Mouse (Mus musculus) heart, adult 2 months (tissue): ENCODE results near the gene Adgre1. TPM values are rescaled to one million over a fixed set of nuclear protein-coding genes. Genes with fewer than 3 reads are reported as not detected.

Experiments used
- DNase-seq, 2 experiments: peaks; one replicate each; pipeline ENCODE4 v3.0.0; 2021
- H3K27ac ChIP-seq: fragments of 200-600 bp; 2 replicates; pipeline ENCODE4 v1.8.1; 2022
- H3K27me3 ChIP-seq: fragments of 200-500 bp; 2 replicates; pipeline ENCODE4 v1.6.1; 2012; ENCODE audit warnings: mild to moderate bottlenecking, low read length, inconsistent platforms, mixed read lengths; ENCODE audit not compliant: control insufficient read depth, insufficient read depth
- H3K36me3 ChIP-seq: fragments of 200-500 bp; 2 replicates; pipeline ENCODE4 v1.6.1; 2012; ENCODE audit warnings: low read length, inconsistent platforms; ENCODE audit not compliant: control insufficient read depth, insufficient read depth
- H3K4me1 ChIP-seq: fragments of 200-500 bp; 2 replicates; pipeline ENCODE4 v1.6.1; 2011; ENCODE audit warnings: low read length; ENCODE audit not compliant: control insufficient read depth, insufficient read depth
- H3K4me3 ChIP-seq: fragments of 200-600 bp; 2 replicates; pipeline ENCODE4 v1.8.1; 2022
- H3K79me2 ChIP-seq: fragments of 200-500 bp; replicated peaks from 2 replicates; pipeline ENCODE4 v1.6.1; 2012; ENCODE audit warnings: mild to moderate bottlenecking, inconsistent platforms, low read length, moderate library complexity, mixed read lengths; ENCODE audit not compliant: control insufficient read depth, insufficient read depth
- H3K9ac ChIP-seq: fragments of 200-500 bp; 2 replicates; pipeline ENCODE4 v1.6.1; 2012; ENCODE audit warnings: low read depth, mild to moderate bottlenecking, control low read depth, inconsistent platforms, low read length, mixed read lengths
- CTCF ChIP-seq: fragments of 200-600 bp; IDR thresholded peaks from 2 replicates; pipeline ENCODE4 v1.8.1; 2022; ENCODE audit warnings: antibody characterized with exemption, mild to moderate bottlenecking, moderate library complexity
- EP300 ChIP-seq: fragments of 200-500 bp; IDR thresholded peaks from 2 replicates; pipeline ENCODE4 v1.6.1; 2011; ENCODE audit warnings: low read depth, low read length, control low read depth; ENCODE audit not compliant: insufficient read depth
- POLR2A ChIP-seq: fragments of 200-500 bp; IDR thresholded peaks from 2 replicates; pipeline ENCODE4 v1.6.1; 2011; ENCODE audit warnings: mild to moderate bottlenecking, low read depth, low read length, control low read depth; ENCODE audit not compliant: insufficient read depth
- WGBS: fragments of 180-500 bp; shearing (Covaris S2); methylation state at CpG from one replicate; pipeline ENCODE4 v1.1.7; 2018; 5-methylcytosine and 5-hydroxymethylcytosine counted together
- intact Hi-C: fragments of 180-260 bp; cut with DNase I; formaldehyde crosslinking; loops from one replicate; pipeline ENCODE4 v1.15.1; 2025
- polyA plus RNA-seq: library from polyadenylated mRNA; depleted of rRNA; stranded (reverse); fragments of >200 nt; gene quantifications from 2 replicates; pipeline ENCODE4 v1.2.3, GENCODE M21; 2012
- total RNA-seq, 2 experiments: library from RNA; stranded (reverse); gene quantifications; 2 replicates each; pipeline ENCODE4 v1.2.3; 2021

Gene Adgre1
- total and polyA plus RNA-seq, 3 experiments = 7.9 to 12.6 (median 8.6) TPM

DNA sequence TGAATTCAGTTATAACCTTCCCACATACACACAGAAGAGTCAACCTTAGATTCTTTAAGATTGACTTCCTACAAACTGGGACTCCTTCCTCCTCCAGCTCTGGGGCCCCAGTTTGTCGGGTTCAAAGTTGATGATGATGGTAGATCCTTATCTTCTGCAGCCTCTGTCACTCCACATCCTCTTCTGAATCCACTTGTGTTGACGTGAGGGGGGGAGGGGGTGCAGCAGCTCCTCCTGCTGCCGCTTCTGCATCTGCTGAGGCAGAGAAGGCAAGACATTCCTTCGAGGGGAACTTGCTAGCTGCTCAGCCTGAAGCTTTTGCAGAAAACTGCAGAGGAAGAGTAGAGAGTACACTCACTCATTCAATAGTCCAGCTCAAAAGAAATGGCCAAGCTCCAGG lies 16.9 kb upstream of the Adgre1 start:
- Histone ChIP-seq H3K27me3 (no peaks in the 10 kb centered on the region), H3K36me3 (no peaks in the 10 kb centered on the region), H3K9ac (no peak overlapping the region), H3K27ac (no peak overlapping the region), H3K79me2 (no peaks in the 10 kb centered on the region), H3K4me3 (no peak overlapping the region), H3K4me1 (no peaks in the 10 kb centered on the region)
- TF ChIP-seq CTCF (no peak), EP300 (no peak), POLR2A (no peak)
- whole genome bisulfite sequencing = 47% methylated on average over 4 of the region's 4 CpGs
- no peak for DNase-seq
- intact Hi-C loops = no loop called here

DNA sequence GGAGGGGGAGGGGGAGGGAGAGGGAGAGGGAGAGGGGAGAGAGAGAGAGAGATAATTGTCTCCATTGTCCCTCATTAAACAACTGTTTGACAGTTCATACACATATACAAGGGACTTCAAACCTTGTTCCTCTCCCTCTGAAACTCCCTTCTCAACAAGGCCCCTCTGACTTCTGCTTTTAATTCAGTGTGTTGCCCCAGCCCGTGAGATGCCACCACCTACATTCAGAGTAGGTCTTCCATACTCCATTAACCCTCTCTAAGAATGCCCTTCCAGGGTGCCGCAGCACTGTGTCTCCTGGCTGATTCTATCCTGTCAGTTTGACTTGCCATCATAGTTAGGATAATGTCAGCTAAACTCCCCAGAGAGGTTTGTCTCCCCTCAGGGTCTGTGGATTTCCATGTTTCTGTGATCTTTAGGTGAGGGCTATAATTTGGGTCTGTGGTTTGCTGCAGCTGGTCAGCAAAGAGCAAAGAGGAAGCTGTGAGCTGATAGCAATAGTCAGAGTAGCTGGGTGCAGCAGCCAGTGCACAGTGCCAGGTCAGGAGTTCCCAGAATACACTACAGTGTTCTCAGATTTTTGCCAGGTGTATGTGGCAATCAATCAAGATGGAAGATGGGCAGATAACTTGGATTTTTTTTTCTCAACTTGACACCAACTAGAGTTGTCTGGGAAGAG lies 14.3 kb upstream of the Adgre1 start:
- Histone ChIP-seq H3K4me3 (no peak overlapping the region), H3K36me3 (no peaks in the 10 kb centered on the region), H3K27me3 (no peaks in the 10 kb centered on the region), H3K9ac (no peak overlapping the region), H3K4me1 (no peaks in the 10 kb centered on the region), H3K79me2 (no peaks in the 10 kb centered on the region), H3K27ac (no peak overlapping the region)
- intact Hi-C loops = no loop called here
- 62% methylated on average over 2 of the region's 2 CpGs for WGBS
- DNase-seq = peak in 1 of 2 experiments; percentile 38
- TF ChIP-seq CTCF (no peak), POLR2A (no peak), EP300 (no peak)

DNA sequence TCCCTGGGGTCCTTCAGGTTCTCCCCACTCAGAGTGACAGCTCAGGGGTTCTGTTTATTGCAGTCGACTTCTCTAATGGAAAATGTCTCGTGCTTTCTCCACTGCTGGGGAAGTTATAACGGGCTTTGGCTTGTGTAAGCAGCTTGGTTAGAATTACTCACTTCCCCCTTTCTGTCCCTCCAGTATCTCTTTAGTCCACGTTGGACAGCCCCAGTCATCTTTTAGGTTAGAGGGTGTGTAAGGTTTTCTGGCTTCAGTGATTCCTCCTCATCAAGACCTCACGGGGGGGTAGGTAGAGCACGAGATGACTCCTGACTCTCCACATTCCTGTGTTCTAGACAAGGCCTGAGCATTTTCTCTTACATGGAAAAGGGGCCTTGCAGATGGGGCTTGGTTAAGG lies 11.5 kb upstream of the Adgre1 start:
- no peak overlapping the region for H3K9ac ChIP-seq
- WGBS = 34% methylated on average over 6 of the region's 6 CpGs
- no peaks in the 10 kb centered on the region for H3K27me3 ChIP-seq
- no peaks in the 10 kb centered on the region for H3K79me2 ChIP-seq
- no peaks in the 10 kb centered on the region for H3K36me3 ChIP-seq
- intact Hi-C loops = no loop called here
- peak in 1 of 2 experiments; percentile 28 for DNase-seq
- no peak for TF ChIP-seq POLR2A
- H3K4me1 ChIP-seq = no peaks in the 10 kb centered on the region
- H3K4me3 ChIP-seq = no peak overlapping the region
- H3K27ac ChIP-seq = no peak overlapping the region

DNA sequence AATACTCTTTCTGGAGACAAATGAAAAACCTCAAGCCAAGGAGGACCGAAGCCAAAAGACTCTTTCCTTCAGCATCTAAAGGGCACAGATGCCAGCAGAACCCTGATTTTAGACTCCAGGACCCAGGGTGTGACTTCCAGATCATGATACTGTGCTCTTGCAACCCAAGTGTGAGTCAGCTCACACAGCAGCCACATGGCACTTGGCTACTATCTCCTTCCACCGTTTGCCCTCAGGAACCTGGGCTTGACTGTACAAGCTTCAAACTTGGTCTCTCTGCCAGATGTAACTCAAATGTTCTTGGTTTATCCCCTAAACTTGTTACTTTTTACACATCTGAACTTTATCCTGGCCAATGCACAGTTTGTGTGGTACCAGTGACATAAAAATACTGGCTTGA lies 10.7 kb upstream of the Adgre1 start:
- H3K9ac ChIP-seq = no peak overlapping the region
- no peaks in the 10 kb centered on the region for H3K36me3 ChIP-seq
- WGBS = 67% methylated on average over 2 of the region's 2 CpGs
- H3K27me3 ChIP-seq = no peaks in the 10 kb centered on the region
- DNase-seq = no peak
- intact Hi-C loops = no loop called here
- H3K4me1 ChIP-seq = no peaks in the 10 kb centered on the region
- TF ChIP-seq EP300 = no peak
- TF ChIP-seq CTCF = no peak
- no peak for TF ChIP-seq POLR2A
- no peak overlapping the region for H3K4me3 ChIP-seq
- no peaks in the 10 kb centered on the region for H3K79me2 ChIP-seq
- H3K27ac ChIP-seq = no peak overlapping the region

DNA sequence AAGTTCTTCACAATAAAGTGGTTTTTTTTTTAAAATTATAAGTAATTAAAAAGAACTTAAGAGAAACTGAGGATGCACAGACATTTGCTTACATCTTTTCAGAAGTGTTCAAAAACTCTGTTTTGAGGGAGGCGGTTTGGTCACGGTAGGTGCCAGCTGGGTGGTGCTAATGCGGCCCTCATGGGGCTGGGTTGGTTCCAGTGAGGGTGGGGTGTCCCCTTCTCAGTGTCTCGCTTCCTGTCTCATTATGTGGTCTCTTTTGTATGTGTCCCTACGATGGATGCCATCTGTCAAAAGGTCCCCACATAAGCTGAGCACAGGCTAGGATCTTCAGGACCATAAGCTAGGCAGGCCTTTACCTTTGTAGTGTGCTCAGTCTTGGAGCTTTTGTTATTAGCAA lies 9.4 kb upstream of the Adgre1 start:
- TF ChIP-seq POLR2A (no peak), CTCF (no peak)
- Histone ChIP-seq H3K9ac (no peak overlapping the region), H3K27me3 (no peaks in the 10 kb centered on the region), H3K79me2 (no peaks in the 10 kb centered on the region), H3K36me3 (no peaks in the 10 kb centered on the region), H3K27ac (no peak overlapping the region), H3K4me3 (no peak overlapping the region), H3K4me1 (no peaks in the 10 kb centered on the region)
- intact Hi-C loops = no loop called here
- WGBS = 72% methylated on average over 5 of the region's 5 CpGs
- DNase-seq = peak in 1 of 2 experiments; percentile 30

DNA sequence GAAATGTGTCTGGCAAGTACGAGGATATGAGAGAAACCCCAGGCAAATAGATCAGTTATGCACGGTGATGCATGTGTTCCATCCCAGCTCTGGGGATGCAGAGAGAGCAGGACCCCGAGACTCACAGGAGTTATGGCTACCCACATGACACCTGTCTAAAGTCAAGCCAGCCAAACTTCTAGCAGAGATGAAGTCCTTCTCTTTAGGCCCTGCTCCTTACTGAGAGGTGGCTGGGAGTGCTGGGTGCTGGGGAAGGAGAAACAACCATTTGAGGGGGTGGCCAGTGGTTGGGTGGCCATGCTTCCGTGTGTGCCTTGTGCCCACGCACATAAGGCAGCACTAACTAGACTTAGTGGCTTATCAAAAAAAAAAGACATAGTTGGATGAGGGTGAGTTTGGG lies 8.3 kb upstream of the Adgre1 start:
- intact Hi-C loops = no loop called here
- Histone ChIP-seq H3K4me3 (no peak overlapping the region), H3K27me3 (no peaks in the 10 kb centered on the region), H3K27ac (no peak overlapping the region), H3K9ac (no peak overlapping the region), H3K4me1 (no peaks in the 10 kb centered on the region), H3K36me3 (no peaks in the 10 kb centered on the region), H3K79me2 (no peaks in the 10 kb centered on the region)
- DNase-seq = no peak
- TF ChIP-seq CTCF = no peak
- TF ChIP-seq EP300 = no peak
- TF ChIP-seq POLR2A = no peak
- WGBS = 79% methylated on average over 5 of the region's 5 CpGs
